Mouse (Mus musculus) hindbrain, embryonic 10.5 days (tissue): Measurements from ENCODE around the gene Prodh2. TPM values are rescaled to one million over a fixed set of nuclear protein-coding genes. Genes with fewer than 3 reads are reported as not detected.
"Not testable (repeated sequence)": the region's sequence is repeated elsewhere in the genome, so short reads cannot be mapped to it uniquely, and the experiment has no call there.

Experiments used
- DNase-seq: peaks from one replicate; pipeline ENCODE4 v3.0.0-alpha.2; 2017; ENCODE audit warnings: low spot score
- H3K27ac ChIP-seq: fragments of 300-500 bp; sonication (generic); 2 replicates; pipeline ENCODE4 v1.5.1; 2016; ENCODE audit warnings: mild to moderate bottlenecking, moderate library complexity
- H3K27me3 ChIP-seq: fragments of 300-500 bp; sonication (generic); 2 replicates; pipeline ENCODE4 v1.6.1; 2016; ENCODE audit warnings: mild to moderate bottlenecking; ENCODE audit not compliant: poor library complexity, insufficient read depth, severe bottlenecking
- H3K36me3 ChIP-seq: fragments of 300-500 bp; sonication (generic); 2 replicates; pipeline ENCODE4 v1.6.1; 2016; ENCODE audit warnings: mild to moderate bottlenecking, moderate library complexity
- H3K4me1 ChIP-seq: fragments of 300-500 bp; sonication (generic); replicated peaks from 2 replicates; pipeline ENCODE4 v1.6.1; 2016; ENCODE audit warnings: mild to moderate bottlenecking
- H3K4me3 ChIP-seq: fragments of 300-500 bp; sonication (generic); 2 replicates; pipeline ENCODE4 v1.5.1; 2016; ENCODE audit warnings: mild to moderate bottlenecking, moderate library complexity
- H3K9me3 ChIP-seq: fragments of 300-500 bp; sonication (generic); 2 replicates; pipeline ENCODE4 v1.6.1; 2016; ENCODE audit warnings: mild to moderate bottlenecking, moderate library complexity
- WGBS: fragments of 180-500 bp; shearing (Covaris S2); methylation state at CpG from one replicate; pipeline ENCODE4 v1.1.7; 2016; 5-methylcytosine and 5-hydroxymethylcytosine counted together
- polyA plus RNA-seq: library from polyadenylated mRNA; unstranded; fragments of >200 nt; fragmentation: Nextera tagmentation; extraction: Ambion mirVana; gene quantifications from 2 replicates; pipeline ENCODE4 v1.2.1, GENCODE M21; 2016

Gene Prodh2
- polyA plus RNA-seq, 1 experiment from 2014 or later: not detected

DNA sequence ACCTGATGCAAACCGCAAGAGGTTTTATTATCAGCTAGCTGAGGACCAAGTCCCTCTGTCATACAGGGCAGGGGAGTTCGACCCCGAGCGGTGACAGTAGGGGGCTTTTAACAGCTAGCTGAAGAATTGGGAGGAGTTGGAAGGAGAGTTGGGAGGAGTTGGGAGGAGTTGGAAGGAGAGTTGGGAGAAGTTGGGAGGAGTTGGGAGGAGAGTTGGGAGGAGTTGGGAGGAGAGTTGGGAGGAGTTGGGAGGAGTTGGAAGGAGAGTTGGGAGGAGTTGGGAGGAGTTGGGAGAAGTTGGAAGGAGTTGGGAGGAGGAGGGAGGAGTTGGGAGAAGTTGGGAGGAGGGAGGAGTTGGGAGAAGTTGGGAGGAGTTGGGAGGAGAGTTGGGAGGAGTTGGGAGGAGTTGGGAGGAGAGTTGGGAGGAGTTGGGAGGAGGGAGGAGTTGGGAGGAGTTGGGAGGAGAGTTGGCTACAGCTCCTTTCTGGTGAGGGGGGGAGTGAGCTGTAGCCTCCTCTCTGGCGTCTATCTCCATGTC is 2.2 kb downstream of the Prodh2 start:
- H3K4me3 ChIP-seq, H3K27ac ChIP-seq, H3K9me3 ChIP-seq, H3K36me3 ChIP-seq, DNase-seq, H3K4me1 ChIP-seq, H3K27me3 ChIP-seq: not testable (repeated sequence)
- WGBS: 67% methylated on average over 5 of the region's 5 CpGs

DNA sequence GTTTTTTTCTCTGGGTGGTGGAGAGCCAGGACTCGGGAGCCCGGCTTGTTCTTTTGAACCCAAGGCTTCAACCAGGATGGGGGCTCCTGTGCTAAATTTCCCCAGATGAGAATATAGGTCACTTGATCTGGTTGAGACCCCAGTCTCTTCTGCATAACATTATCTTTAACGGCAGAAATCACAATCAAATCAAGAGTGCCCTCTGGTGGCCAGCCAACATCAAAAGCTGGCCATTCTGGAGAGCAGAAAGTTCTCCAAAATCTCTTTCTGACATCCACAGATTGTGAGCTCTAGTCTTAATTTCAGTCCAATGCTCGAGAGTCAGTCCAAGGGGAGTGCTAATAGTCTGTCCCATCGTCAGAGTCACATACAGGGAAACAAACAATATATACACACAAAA is 7.7 kb downstream of the Prodh2 start:
- 78% methylated on average over 5 of the region's 5 CpGs for WGBS
- not testable (repeated sequence) for H3K36me3 ChIP-seq, H3K4me3 ChIP-seq, H3K9me3 ChIP-seq, H3K4me1 ChIP-seq, H3K27ac ChIP-seq, H3K27me3 ChIP-seq, DNase-seq

DNA sequence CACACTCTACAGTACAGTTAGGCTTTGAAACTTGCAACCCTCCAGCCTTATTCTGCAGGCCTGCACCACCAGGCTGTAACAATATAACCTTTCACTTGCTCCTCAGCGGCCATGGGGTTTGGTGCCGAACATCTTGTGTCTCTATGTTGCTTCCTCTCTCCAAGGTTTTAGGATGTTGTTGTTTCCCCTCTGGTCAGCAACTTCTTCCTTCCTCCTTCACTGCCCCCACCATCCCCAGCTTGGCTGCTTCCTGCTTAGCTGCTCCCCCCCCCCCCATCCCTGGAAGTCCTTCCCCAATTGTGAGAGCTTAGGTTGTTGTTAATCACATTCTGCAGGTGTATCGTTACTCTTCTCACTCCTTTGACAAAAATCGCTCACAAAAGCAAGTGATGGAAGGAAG is 14.6 kb downstream of the Prodh2 start:
- Histone ChIP-seq H3K27ac (no peak overlapping the region), H3K27me3 (no peaks in the 10 kb centered on the region), H3K4me1 (no peaks in the 10 kb centered on the region), H3K36me3 (no peaks in the 10 kb centered on the region), H3K4me3 (no peak overlapping the region), H3K9me3 (no peaks in the 10 kb centered on the region)
- WGBS: 74% methylated on average over 4 of the region's 4 CpGs
- DNase-seq: no peak

DNA sequence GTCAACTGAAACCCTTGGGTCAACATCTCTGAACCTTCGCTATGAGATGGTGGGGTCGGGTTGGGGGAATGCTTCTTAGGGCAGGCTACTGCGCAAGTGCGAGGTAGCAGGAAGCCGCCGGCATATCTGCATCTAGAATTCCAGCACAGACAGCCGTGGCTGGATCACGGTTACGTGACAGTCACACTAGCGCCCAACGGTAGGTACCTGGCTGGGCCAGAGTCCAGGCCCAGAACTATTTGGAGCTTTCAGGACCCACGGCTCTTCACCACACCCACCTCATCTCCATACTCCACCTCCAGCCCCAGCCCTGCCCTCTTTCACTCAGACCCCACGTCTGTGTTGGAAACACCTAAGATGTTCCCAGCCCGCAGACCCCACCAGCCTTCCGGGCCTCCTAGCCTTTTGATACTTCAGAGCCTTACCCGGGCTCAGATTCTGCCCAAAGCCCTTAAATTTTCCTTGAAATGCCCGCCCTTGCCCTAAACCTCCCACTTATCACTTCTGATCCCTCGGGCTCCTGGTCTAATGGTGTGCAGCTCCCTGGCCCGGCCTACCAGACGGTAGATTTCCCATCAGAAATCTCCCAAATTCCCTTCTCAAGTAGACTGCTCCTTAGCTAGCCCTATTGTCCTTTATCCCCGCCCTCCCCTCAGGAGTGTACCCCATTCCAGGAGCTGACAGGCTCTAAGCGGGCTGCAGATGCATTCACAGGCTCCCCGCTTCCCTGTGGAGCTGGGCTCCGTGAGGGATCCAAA is 21.8 kb downstream of the Prodh2 start:
- Histone ChIP-seq H3K27me3 (peaks cover 4% of the 10 kb centered on the region; the same call in 1 of the 2 replicates), H3K9me3 (no peaks in the 10 kb centered on the region), H3K27ac (no peak overlapping the region), H3K4me1 (peaks cover 9% of the 10 kb centered on the region), H3K4me3 (no peak overlapping the region), H3K36me3 (no peaks in the 10 kb centered on the region)
- WGBS: 60% methylated on average over 24 of the region's 24 CpGs
- no peak for DNase-seq

DNA sequence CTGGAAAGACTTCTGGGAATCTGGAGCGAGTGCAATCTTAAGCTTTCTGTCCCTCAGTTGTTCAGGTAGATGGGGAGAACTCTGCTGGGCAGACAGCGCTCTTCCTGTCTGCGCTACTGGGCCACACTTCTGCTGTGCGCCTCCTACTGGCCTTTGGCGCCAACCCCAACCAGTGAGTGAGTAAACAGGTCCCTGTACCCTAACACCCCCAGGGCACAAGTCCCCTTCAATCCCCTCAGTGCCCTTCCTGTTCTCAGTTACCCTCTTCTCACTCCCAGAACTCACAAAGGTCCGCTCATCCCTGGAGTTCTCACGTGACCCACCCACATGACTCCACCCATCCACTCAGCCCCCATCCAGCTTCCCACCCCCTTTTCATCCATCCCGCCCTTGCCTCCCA is 24.9 kb downstream of the Prodh2 start:
- peaks cover 10% of the 10 kb centered on the region for H3K36me3 ChIP-seq
- peak overlapping the region; percentile 23 for H3K4me3 ChIP-seq
- DNase-seq: no peak
- H3K9me3 ChIP-seq: no peaks in the 10 kb centered on the region
- H3K27me3 ChIP-seq: peaks cover 9% of the 10 kb centered on the region
- H3K27ac ChIP-seq: no peak overlapping the region
- 42% methylated on average over 8 of the region's 8 CpGs for whole genome bisulfite sequencing
- peaks cover 27% of the 10 kb centered on the region for H3K4me1 ChIP-seq

DNA sequence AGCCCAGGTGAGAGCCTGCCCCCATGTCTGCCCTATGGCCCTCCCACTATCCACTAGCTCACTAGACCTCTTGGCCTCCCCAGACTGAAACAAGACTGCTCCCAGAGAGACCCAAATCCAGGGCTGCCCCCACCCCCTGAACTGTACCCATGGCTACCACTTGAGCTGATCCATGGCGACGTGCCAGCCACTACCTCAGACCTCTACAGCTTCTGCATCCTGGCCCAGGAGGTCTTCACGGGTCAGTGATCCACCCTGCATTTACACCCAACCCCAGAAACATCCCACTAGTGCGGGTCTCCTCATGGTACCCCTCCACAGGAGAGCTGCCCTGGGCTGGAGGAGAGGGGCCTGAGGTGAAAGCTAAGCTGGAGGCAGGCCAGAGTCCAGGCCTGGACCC is 27.0 kb downstream of the Prodh2 start:
- Histone ChIP-seq H3K27ac (peak overlapping the region; percentile 17; the same call in 1 of the 2 replicates), H3K9me3 (no peaks in the 10 kb centered on the region), H3K4me3 (no peak overlapping the region), H3K4me1 (peaks cover 27% of the 10 kb centered on the region), H3K36me3 (peaks cover 30% of the 10 kb centered on the region), H3K27me3 (peaks cover 15% of the 10 kb centered on the region)
- WGBS: 64% methylated on average over 4 of the region's 4 CpGs
- DNase-seq: no peak

DNA sequence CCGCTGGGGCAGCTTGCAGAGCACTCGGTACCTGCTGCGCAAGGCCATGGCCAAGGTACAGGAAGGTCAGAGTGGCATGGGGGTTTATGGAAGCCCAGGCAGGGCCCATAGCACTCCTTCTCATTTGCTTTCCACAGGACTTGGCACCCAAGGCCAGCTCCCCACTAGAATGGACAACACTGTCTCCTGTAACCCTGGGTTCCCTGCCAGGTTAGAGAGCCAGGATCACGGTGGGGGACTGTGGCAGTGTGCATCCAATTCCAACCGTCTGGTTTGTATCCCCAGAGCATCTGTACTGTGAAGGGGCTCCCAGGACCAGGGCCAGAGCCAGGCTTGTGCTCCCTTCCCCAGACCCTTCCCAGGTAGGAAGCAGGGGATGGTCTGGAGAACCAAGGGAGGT is 27.4 kb downstream of the Prodh2 start:
- Histone ChIP-seq H3K4me3 (no peak overlapping the region), H3K27me3 (peaks cover 11% of the 10 kb centered on the region), H3K4me1 (peaks cover 29% of the 10 kb centered on the region), H3K27ac (peak overlapping the region; percentile 17; the same call in 1 of the 2 replicates), H3K9me3 (no peaks in the 10 kb centered on the region), H3K36me3 (peaks cover 35% of the 10 kb centered on the region)
- 76% methylated on average over 5 of the region's 5 CpGs for WGBS
- DNase-seq: no peak

DNA sequence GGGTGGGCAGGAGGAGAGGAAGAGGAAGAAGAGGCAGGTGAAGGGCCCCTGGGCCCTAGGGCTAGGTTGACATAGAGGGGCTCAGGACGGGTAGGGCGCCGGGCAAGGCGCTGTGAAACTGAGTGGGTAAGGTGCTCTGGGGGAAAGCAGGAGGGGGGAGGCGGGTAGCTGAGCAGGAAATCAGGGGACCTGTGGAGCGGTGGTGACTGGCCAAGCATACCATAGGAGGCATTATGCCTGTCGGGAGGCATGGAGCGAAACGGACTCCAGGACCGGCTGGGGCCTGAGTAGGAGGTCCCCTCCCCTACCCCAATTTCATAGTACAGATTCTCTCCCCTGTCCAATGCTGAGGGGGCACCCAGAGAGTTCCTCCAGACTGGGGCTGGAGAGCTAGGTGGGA is 29.4 kb downstream of the Prodh2 start:
- Histone ChIP-seq H3K27ac (no peak overlapping the region), H3K36me3 (peaks cover 55% of the 10 kb centered on the region), H3K4me1 (peaks cover 42% of the 10 kb centered on the region), H3K9me3 (no peaks in the 10 kb centered on the region), H3K4me3 (no peak overlapping the region), H3K27me3 (peaks cover 23% of the 10 kb centered on the region)
- 80% methylated on average over 10 of the region's 10 CpGs for WGBS
- DNase-seq: no peak

DNA sequence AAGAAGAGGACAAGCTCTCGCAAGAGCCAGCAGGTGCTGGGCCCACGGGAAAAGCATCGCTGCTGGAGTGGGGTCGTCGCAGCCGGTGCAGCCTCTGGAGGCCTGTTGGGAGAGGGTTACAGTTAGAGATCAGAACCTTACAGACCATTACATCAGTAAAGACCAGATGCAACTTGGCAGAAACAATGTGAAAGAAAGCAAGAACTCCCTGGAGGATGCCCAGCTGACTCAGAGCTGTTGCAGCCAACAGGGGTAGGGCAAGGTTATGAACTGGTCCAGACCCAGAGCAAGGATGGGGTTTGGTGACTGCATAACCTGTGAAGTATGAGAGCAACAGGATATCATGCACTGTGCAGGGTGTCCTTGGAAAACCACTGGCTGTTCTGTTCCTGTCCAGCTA is 31.1 kb downstream of the Prodh2 start:
- H3K27ac ChIP-seq: no peak overlapping the region
- H3K9me3 ChIP-seq: no peaks in the 10 kb centered on the region
- peaks cover 71% of the 10 kb centered on the region for H3K36me3 ChIP-seq
- H3K4me3 ChIP-seq: no peak overlapping the region
- no peak for DNase-seq
- H3K27me3 ChIP-seq: peaks cover 30% of the 10 kb centered on the region
- H3K4me1 ChIP-seq: peaks cover 36% of the 10 kb centered on the region
- 81% methylated on average over 6 of the region's 6 CpGs for WGBS

DNA sequence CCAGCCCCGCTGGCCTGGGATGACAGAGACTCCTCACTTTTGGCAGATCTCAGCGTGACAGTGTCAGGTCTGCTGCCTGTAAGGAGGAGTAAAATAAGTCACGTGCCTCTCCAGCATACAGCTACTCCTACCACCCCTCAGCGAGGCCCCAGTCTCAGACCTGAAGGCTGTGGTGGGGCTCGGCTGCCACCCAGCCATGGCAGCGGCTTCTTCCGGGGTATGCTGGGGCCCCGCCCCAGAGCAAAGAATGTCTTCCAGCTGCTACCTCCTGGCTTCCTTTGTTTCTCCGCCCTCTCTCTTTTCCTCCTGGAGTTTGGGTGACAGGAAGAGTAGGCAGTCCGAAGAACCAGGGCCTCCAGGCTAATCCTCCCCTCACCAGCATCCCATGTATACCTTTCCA is 32.5 kb downstream of the Prodh2 start:
- 0 out of 2 replicates have a peak overlapping the region, but pooled peaks have one; percentile 6 for H3K4me3 ChIP-seq
- H3K27me3 ChIP-seq: peaks cover 30% of the 10 kb centered on the region
- no peak for DNase-seq
- H3K4me1 ChIP-seq: peaks cover 26% of the 10 kb centered on the region
- no peaks in the 10 kb centered on the region for H3K9me3 ChIP-seq
- H3K36me3 ChIP-seq: peaks cover 86% of the 10 kb centered on the region
- 0 out of 2 replicates have a peak overlapping the region, but pooled peaks have one; percentile 24 for H3K27ac ChIP-seq
- WGBS: 33% methylated on average over 10 of the region's 10 CpGs

DNA sequence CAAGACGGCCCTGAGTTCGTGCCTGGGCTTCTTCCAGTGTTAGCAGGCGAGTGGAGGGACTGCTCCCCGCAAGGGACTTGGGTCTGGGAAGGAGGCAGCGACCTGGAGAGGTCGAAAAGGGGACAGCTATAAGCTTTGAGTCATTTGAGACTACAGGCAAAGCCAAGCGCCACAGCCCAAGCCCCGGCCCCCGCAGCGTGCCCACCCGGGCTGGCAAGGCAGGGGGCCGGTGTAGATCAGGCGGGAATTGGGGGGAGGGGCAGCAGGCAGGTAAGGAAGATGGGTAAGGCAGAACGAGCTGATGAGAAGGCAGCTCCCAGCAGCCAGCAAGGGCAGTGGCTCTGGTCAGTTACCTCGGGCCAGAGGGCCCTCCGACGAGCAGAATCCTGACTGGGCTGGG is 33.0 kb downstream of the Prodh2 start:
- peaks cover 25% of the 10 kb centered on the region for H3K4me1 ChIP-seq
- peak overlapping the region; percentile 20; the same call in 1 of the 2 replicates for H3K4me3 ChIP-seq
- H3K27ac ChIP-seq: 0 out of 2 replicates have a peak overlapping the region, but pooled peaks have one; percentile 24
- WGBS: 23% methylated on average over 17 of the region's 17 CpGs
- peaks cover 32% of the 10 kb centered on the region for H3K27me3 ChIP-seq
- H3K36me3 ChIP-seq: peaks cover 91% of the 10 kb centered on the region
- no peak for DNase-seq
- no peaks in the 10 kb centered on the region for H3K9me3 ChIP-seq

DNA sequence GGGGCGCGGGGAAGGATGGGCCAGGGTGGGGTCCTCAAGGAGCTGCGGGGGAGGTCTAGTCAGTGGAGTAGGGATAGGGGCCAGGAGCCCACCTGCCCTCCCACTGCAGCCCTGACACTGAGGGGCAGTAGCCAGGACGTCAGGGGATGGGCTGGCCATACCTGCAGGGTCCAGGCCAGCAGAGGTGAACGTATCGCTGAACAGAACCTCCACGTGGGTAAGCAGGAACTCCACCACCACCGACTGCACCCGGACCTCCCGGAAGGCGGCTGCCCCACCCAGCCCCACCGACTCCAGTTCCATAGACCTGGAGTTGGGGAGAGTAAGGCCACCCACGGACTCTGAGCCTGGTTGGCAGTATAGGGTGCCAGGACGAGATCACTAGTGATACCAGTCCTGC is 33.6 kb downstream of the Prodh2 start:
- 85% methylated on average over 14 of the region's 14 CpGs for WGBS
- no peak overlapping the region for H3K27ac ChIP-seq

DNA sequence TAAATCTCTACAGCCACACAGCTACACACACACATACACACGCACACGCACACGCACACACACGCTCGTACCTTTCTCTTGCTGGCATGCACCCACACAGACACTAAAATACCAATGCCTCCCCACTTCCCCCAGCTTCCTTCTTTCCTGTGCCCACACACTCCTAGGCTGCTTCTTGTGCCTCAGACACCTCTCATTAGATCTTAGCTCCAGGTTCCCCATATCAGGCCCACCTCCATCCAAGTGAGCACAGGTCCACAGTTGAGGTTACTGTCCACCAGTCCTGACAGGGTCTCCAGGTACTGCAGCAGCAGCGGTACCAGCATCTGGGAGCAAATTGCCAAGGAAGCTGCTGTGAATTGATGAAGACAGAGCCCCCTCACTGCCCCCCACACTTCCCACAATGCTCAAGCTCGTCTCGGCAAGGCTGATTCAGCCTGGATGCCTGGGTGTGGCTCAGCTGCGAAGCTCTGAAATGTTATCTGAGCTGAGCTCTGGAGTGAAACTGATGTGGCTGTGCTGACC is 37.9 kb downstream of the Prodh2 start:
- 82% methylated on average over 9 of the region's 9 CpGs for WGBS
- Histone ChIP-seq H3K4me1 (peaks cover 54% of the 10 kb centered on the region), H3K36me3 (peaks cover 67% of the 10 kb centered on the region), H3K27me3 (peaks cover 40% of the 10 kb centered on the region), H3K4me3 (no peak overlapping the region), H3K27ac (no peak overlapping the region), H3K9me3 (no peaks in the 10 kb centered on the region)
- no peak for DNase-seq

More for the DNA sequence above, 33.6 kb downstream of the Prodh2 start:
- Histone ChIP-seq H3K27me3 (peaks cover 35% of the 10 kb centered on the region), H3K36me3 (peaks cover 96% of the 10 kb centered on the region), H3K9me3 (no peaks in the 10 kb centered on the region), H3K4me1 (peaks cover 25% of the 10 kb centered on the region), H3K4me3 (0 out of 2 replicates have a peak overlapping the region, but pooled peaks have one; percentile 20)
- DNase-seq: no peak
